Mouse (Mus musculus) heart, embryonic 14.5 days (tissue): ENCODE measurements around the gene Snx6. TPM values are rescaled to one million over a fixed set of nuclear protein-coding genes. Genes with fewer than 3 reads are reported as not detected.
"Not testable (repeated sequence)": the region's sequence is repeated elsewhere in the genome, so short reads cannot be mapped to it uniquely, and the experiment has no call there.

Experiments
- ATAC-seq: fragments of 200-750 bp; cut with Nextera tagmentation; 2 replicates; pipeline ENCODE4 v1.8.0; 2017; ENCODE audit warnings: low read depth, moderate TSS enrichment; ENCODE audit not compliant: insufficient number of reproducible peaks, insufficient read depth, low FRiP score
- H3K27ac ChIP-seq, 2 experiments: fragments of 200-500 bp in 1 of 2; fragments of 300-500 bp in 1 of 2; sonication (generic) in 1 of 2; replicated peaks in 1 of 2; 2 replicates each; pipeline ENCODE4 v1.5.1; 2012 to 2014; ENCODE audit warnings: low read depth in 2 of 2, low read length in 2 of 2, control low read depth in 1 of 2, mild to moderate bottlenecking in 1 of 2, mixed read lengths in 1 of 2; ENCODE audit not compliant: control insufficient read depth in 1 of 2, insufficient read depth in 1 of 2
- H3K27me3 ChIP-seq: fragments of 300-500 bp; sonication (generic); 2 replicates; pipeline ENCODE4 v1.6.1; 2014; ENCODE audit warnings: mild to moderate bottlenecking, low read length, control low read depth; ENCODE audit not compliant: control insufficient read depth, insufficient read depth
- H3K36me3 ChIP-seq: fragments of 300-500 bp; sonication (generic); 2 replicates; pipeline ENCODE4 v1.6.1; 2014; ENCODE audit warnings: mild to moderate bottlenecking, control low read depth, low read length, mixed read lengths; ENCODE audit not compliant: control insufficient read depth, insufficient read depth
- H3K4me1 ChIP-seq, 2 experiments: fragments of 200-500 bp in 1 of 2; fragments of 300-500 bp in 1 of 2; sonication (generic) in 1 of 2; 2 replicates each; pipeline ENCODE4 v1.6.1; 2012 to 2014; ENCODE audit warnings: low read length in 2 of 2, control low read depth in 1 of 2, mixed read lengths in 1 of 2; ENCODE audit not compliant: control insufficient read depth in 2 of 2, insufficient read depth in 2 of 2
- H3K4me2 ChIP-seq: fragments of 300-500 bp; sonication (generic); 2 replicates; pipeline ENCODE4 v1.6.1; 2014; ENCODE audit warnings: mild to moderate bottlenecking, low read length
- H3K4me3 ChIP-seq, 2 experiments: fragments of 200-500 bp in 1 of 2; fragments of 300-500 bp in 1 of 2; sonication (generic) in 1 of 2; 2 replicates each; pipeline ENCODE4 v1.5.1; 2012 to 2014; ENCODE audit warnings: low read length in 2 of 2, mild to moderate bottlenecking in 2 of 2, control low read depth in 1 of 2, low read depth in 1 of 2, moderate library complexity in 1 of 2; ENCODE audit not compliant: control insufficient read depth in 1 of 2, insufficient read depth in 1 of 2
- H3K9ac ChIP-seq: fragments of 300-500 bp; sonication (generic); 2 replicates; pipeline ENCODE4 v1.6.1; 2014; ENCODE audit warnings: mild to moderate bottlenecking, low read length
- H3K9me3 ChIP-seq: fragments of 300-500 bp; sonication (generic); 2 replicates; pipeline ENCODE4 v1.6.1; 2016; ENCODE audit warnings: low read length, control low read depth; ENCODE audit not compliant: control insufficient read depth
- WGBS: fragments of 180-500 bp; shearing (Covaris S2); extraction: QIAGEN DNeasy Blood & Tissue Kit; methylation state at CpG from one replicate; pipeline ENCODE4 v1.1.7; 2014; 5-methylcytosine and 5-hydroxymethylcytosine counted together
- polyA plus RNA-seq: library from polyadenylated mRNA; unstranded; fragments of >200 nt; fragmentation: Nextera tagmentation; extraction: Ambion mirVana; gene quantifications from 2 replicates; pipeline ENCODE4 v1.2.1, GENCODE M21; 2014

Gene Snx6
- polyA plus RNA-seq, 1 experiment from 2014 or later: 125 TPM

GRCm38 (mm10) chr12:54748647-54749046 is 46.9 kb downstream of the Snx6 start:
- ATAC-seq: no peak
- H3K4me1 ChIP-seq: no peaks in the 10 kb centered on the region
- H3K4me3 ChIP-seq: no peak overlapping the region
- WGBS: 96% methylated on average over 8 of the region's 8 CpGs
- H3K36me3 ChIP-seq: peaks cover 81% of the 10 kb centered on the region
- H3K27me3 ChIP-seq: no peaks in the 10 kb centered on the region
- no peak overlapping the region for H3K27ac ChIP-seq
- no peak overlapping the region for H3K9ac ChIP-seq
- no peak overlapping the region for H3K4me2 ChIP-seq
- no peaks in the 10 kb centered on the region for H3K9me3 ChIP-seq

GRCm38 (mm10) chr12:54738661-54739243 is 56.8 kb downstream of the Snx6 start:
- not testable (repeated sequence) for H3K4me2 ChIP-seq, H3K27ac ChIP-seq, H3K4me1 ChIP-seq, H3K27me3 ChIP-seq, H3K36me3 ChIP-seq, H3K9me3 ChIP-seq, H3K9ac ChIP-seq
- peak overlapping the region in 1 of 2 experiments; percentile 37; a peak in 2 of 4 replicates for H3K4me3 ChIP-seq
- peak; percentile 40 for ATAC-seq
- 0% methylated on average over 10 of the region's 33 CpGs for WGBS

- no CpG with 5 or more reads among the region's 21 CpGs for WGBS
- H3K9me3 ChIP-seq: not testable (repeated sequence)
- peak; percentile 69 for ATAC-seq
Measured at GRCm38 (mm10) chr12:54737891-54738660, 57.4 kb downstream of the Snx6 start.

GRCm38 (mm10) chr12:54734307-54735131 is 61.0 kb downstream of the Snx6 start:
- not testable (repeated sequence) for H3K9ac ChIP-seq, H3K4me1 ChIP-seq, H3K4me3 ChIP-seq, H3K9me3 ChIP-seq, H3K36me3 ChIP-seq, H3K4me2 ChIP-seq, H3K27ac ChIP-seq, H3K27me3 ChIP-seq
- ATAC-seq: peak; percentile 38
- 0% methylated on average over 6 of the region's 49 CpGs for WGBS

More at GRCm38 (mm10) chr12:54737891-54738660, 57.4 kb downstream of the Snx6 start:
- not testable (repeated sequence) for H3K4me2 ChIP-seq, H3K4me3 ChIP-seq, H3K27ac ChIP-seq, H3K36me3 ChIP-seq, H3K27me3 ChIP-seq, H3K4me1 ChIP-seq, H3K9ac ChIP-seq

DNA sequence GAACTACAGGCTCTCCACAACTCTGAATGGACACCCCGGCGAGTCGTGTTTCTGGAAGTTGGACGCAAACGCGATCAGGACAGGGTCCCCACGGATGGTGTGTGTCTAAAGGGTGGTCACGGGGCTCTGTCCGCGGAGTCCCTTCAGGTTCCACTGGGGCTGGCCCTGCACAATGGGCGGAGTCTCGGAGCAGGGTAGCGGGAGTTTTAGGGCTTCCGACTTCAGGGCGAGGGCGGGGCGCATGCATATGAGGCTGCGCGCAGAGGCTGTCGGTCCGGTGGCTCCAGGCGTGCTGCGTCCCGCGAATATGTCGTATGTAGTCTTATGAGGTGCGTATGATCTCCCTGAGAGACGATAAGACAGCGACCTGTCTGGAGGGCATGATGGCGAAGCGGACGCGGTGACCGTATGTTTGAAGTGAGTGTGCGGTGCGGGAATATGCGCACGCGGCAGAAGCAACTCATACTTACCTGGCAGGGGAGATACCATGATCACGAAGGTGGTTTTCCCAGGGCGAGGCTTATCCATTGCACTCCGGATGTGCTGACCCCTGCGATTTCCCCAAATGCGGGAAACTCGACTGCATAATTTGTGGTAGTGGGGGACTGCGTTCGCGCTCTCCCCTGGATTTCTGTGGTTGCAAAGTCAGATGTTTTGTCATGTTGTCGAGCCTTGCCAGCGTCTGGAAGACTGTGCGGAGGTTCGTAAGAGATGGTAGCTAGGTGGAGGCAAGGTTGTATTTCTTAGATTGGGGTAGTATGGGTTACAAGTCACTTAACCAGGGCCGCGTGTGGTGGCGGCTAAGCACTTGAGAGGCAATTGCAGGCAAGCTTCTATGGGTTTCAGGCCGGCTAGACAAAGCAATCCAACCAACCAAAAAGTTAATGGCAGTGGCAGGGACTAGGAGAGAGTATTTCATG is 66.1 kb downstream of the Snx6 start:
- not testable (repeated sequence) for H3K27ac ChIP-seq, H3K9me3 ChIP-seq, H3K27me3 ChIP-seq, H3K4me1 ChIP-seq, H3K36me3 ChIP-seq, H3K4me3 ChIP-seq, H3K4me2 ChIP-seq, H3K9ac ChIP-seq
- WGBS: no CpG with 5 or more reads among the region's 56 CpGs
- peak; percentile 93 for ATAC-seq

GRCm38 (mm10) chr12:54718871-54719786 is 76.4 kb downstream of the Snx6 start:
- H3K9ac ChIP-seq, H3K9me3 ChIP-seq, H3K27me3 ChIP-seq, H3K27ac ChIP-seq, H3K4me2 ChIP-seq, H3K4me1 ChIP-seq, H3K36me3 ChIP-seq, H3K4me3 ChIP-seq: not testable (repeated sequence)
- WGBS: no CpG with 5 or more reads among the region's 56 CpGs
- ATAC-seq: peak; percentile 91
